Mouse (Mus musculus) layer of hippocampus, adult 9-11 months (tissue): ENCODE data around the gene Slc1a2.

Experiments
- DNase-seq: peaks from one replicate; pipeline ENCODE4 v3.0.0; 2022

Slc1a2 gene

GRCm38 (mm10) chr2:102827841-102828240 is 169.4 kb downstream of the Slc1a2 start:
- no peak for DNase-seq

GRCm38 (mm10) chr2:102828381-102828780 is 169.9 kb downstream of the Slc1a2 start:
- no peak for DNase-seq

DNA sequence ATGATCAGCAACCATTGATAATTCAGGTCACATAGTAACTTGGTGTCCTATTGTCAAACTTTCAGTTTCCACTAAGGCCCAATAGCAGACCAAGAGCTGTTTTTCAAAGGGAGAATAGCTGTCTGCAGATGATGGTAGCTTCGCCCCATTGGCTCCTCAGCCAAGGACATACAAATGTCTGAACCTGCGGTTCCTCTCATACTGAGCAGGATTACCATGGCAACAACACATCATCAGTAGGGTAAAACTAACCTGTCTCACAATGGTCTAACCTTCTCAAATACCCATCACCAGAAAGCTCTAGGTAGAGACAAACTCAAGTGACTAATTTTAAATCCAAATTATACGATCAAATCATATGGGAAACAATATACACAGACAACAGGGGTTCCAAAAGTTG is 170.7 kb downstream of the Slc1a2 start:
- peak; percentile 37 for DNase-seq

DNA sequence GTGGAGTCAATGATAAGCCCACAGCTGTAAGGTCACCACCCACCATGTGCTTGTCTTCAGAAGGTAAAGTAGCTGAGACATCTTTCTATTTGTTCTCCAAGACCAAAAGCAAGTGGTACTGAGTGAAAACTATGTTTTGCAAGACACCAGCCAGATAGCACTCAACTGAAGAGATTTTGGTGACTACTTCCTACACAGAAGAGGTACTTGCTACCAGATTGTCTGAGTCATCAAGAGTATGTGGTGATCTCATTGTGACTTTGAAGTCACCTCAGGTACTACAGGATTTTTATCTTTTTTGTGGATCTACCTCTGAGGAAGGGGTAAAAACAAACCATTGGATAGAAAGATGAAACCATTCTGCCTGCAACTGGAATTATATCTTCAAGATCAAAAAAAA is 173.1 kb downstream of the Slc1a2 start:
- DNase-seq = no peak

- no peak for DNase-seq
Measured at GRCm38 (mm10) chr2:102838179-102838578, 179.7 kb downstream of the Slc1a2 start.
